Mouse (Mus musculus): ENCODE results near the gene Chn2.

DNA sequence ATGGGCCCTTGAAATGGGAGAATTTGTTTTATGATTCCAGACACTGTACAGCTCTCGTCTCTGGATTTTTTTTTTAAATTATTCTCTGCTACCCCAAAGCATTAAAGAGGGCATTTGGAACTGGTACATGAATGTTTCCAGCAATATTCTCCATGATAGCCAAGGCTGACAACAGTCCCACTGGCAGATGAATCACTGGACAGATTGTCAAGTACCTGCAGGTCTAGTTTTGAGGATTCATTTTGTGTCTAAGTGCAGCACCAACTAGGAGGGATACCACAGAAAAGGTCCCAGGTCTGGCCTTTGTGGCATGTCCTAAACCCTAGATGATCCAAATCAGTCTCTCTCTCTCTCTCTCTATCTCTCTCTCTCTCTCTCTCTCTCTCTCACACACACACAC, 89.3 kb downstream of the Chn2 start:
- TF ChIP-seq CTCF (conservative IDR thresholded peaks at IDR 0.05; ENCODE audit: insufficient read depth, insufficient read length, low read depth, low read length) (no peak), POLR2A (IDR thresholded peaks at IDR 0.05; ENCODE audit: low read depth, low read length) (no peak)

All from kidney, adult 2 months (tissue).